Mouse (Mus musculus) MN1 (cell line): ENCODE measurements around the gene Scrn1.

Source experiments
- DNase-seq: peaks from one replicate; pipeline ENCODE4 v3.0.0-alpha.2; 2016; ENCODE audit warnings: low spot score

Gene Scrn1

GRCm38 (mm10) chr6:54565665-54566545 is at the start of gene Scrn1:
Gene Scrn1, minus strand, starts transcription at chr6:54566489.
- peak; percentile 62 for DNase-seq

GRCm38 (mm10) chr6:54606241-54606640 is 40.0 kb upstream of the Scrn1 start:
- no peak for DNase-seq

DNA sequence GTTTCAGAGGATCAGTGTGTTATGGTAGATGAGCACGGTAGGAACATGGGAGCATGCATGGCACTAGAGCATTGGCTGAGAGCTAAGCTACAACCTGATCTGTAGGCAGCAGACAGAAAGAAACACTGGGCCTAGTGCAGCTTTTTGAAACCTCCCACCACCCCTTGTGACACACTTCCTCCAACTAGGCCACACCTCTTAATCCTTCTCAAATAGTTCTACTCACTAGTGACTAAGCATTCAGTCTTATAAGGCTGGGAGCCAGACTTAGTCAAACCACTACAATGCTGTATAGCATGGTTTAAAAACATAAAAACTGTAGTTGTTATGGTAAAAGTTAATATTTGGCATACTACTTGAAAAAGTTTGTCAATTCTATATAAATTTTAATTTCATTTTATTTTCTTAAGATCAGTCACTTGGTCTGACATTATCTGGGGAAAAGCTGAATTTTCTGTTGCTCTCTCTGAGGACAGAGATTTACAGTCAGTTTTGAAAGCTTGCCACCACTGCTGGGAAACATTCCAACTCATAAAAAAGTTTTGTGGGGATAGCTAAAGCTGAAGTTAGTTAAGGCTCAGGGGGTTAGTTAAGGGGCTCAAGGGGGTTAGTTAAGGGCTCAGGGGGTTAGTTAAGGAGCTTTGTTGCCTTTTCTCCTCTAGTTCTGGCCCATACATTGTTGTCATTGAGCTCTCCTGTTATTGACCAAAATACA is 37.9 kb upstream of the Scrn1 start:
- DNase-seq, result no peak

DNA sequence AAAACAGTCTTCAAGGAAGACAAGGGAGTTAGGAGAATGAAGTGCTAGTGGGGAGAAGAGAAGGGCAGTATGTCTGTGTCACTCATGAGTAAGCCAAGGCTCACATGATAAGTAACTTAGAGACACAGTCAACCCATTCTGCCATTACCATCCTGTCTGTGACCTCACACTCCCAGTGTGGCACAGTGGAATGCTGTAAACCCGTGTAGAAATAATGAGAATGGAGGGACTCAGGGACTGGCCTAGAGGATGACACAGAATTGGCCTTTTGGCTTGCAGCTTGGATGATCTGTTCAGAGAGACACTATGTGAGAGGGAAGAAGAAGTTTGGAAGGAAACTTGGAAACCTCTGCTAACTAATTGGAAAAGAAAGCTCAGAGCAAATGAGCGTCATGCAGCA is 36.6 kb upstream of the Scrn1 start:
- no peak for DNase-seq

- DNase-seq, result no peak
Measured at GRCm38 (mm10) chr6:54600681-54601347, 34.5 kb upstream of the Scrn1 start.

GRCm38 (mm10) chr6:54597711-54598110 is 31.4 kb upstream of the Scrn1 start:
- DNase-seq, result no peak

DNA sequence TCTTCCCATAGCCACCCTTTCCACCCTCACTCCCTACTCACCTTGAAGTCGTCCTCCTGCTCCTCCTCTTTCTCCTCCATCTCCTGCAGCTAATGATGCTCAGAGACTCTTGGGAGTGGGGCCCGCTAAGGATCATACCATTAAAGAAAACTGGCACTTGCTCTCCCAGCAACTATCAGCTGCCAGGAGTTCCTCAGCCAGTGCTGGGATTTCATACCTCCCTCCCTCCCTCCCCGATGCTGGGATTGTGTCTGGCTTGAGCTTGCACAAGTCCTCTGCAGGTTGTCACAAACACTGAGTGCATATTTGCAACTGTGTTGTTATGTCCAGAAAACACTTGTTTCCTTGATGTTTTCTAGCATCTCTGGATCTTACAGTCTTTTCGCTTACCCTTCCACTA is 30.9 kb upstream of the Scrn1 start, which contains the start of gene Fkbp14:
Fkbp14 (minus strand) TSS at position 101 of the 400 bp plus-strand sequence.
- no peak for DNase-seq

DNA sequence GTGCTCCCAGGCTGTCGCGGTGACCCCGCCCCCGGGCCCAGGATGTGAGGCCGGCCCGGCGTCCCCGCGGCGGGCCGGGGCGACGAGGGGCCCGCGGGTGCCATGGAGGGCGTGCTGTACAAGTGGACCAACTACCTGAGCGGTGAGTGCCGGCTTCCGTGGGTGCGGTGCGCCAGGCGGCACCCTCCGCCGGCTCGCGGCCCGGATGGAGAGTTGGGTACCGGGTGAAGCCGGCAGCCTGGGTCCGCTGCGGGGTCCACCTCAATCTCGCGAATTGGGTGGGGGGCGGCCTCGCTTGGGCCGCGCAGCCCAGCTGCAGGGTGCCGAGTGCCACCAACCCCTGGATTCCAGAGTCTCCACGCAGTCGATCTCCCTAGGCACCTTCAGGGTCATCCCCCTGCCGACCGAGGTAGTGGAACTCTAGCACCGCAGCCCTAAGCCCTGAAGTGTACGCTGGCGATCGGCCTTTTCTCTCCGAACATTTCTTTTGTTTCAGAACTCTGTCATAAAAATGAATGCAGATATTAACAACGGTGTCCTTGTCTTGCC is 29.1 kb upstream of the Scrn1 start:
- DNase-seq, result no peak

- DNase-seq, result peak; percentile 92
Measured at GRCm38 (mm10) chr6:54594469-54595329, 28.4 kb upstream of the Scrn1 start, which contains the start of gene Plekha8. Gene Plekha8, plus strand, starts transcription at chr6:54595111.

- no peak for DNase-seq
Measured at GRCm38 (mm10) chr6:54593766-54594468, 27.6 kb upstream of the Scrn1 start.

DNA sequence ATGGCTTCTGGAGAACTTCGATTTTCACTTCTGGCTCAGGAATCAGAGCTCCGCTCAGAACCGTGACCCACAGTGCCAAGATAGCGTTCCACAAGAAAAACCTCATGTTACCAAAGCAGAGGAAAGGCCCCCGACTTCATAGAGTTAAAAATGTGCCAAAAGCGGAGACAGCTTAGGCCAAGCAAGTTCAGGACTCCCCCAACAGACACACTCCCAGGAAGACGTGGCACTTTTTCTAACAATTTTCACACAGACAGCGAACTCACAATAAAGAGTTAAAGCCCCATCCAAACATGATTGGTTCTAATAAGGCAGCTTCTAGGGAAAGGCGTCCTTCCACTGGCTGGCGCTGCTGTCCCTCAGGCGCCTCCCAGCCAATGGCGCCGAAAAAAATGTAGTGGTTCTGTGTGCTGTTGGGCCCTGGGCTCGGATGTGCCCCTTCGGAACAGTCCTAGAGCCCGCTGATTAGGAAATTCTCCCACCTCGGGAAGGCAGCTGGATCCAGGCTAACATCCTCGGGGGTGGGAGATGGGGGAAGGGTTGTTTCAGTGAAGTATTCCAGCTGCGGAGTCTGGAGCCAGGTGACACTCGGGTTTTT is 26.7 kb upstream of the Scrn1 start:
- DNase-seq, result peak; percentile 88

GRCm38 (mm10) chr6:54591778-54592177 is 25.5 kb upstream of the Scrn1 start:
- DNase-seq, result no peak

DNA sequence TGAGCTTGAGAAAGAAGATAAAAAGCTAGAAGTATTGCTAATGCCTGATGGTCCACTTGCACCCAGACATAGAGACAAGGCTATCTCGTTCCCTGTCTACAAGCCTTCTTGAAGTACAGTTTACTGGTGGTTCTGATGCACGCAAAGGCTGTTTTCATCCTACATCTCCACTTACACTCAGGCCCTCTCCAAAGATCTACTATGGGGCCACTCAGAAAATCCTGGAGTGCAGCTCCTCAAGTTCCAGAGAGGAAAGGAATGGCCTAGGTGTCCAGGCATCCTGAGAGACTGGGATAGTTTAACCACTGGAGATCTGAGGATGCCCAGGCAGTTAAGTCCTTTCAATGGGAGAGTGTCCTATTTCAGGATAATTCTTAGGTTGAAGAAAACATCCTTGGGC is 24.4 kb upstream of the Scrn1 start:
- no peak for DNase-seq

DNA sequence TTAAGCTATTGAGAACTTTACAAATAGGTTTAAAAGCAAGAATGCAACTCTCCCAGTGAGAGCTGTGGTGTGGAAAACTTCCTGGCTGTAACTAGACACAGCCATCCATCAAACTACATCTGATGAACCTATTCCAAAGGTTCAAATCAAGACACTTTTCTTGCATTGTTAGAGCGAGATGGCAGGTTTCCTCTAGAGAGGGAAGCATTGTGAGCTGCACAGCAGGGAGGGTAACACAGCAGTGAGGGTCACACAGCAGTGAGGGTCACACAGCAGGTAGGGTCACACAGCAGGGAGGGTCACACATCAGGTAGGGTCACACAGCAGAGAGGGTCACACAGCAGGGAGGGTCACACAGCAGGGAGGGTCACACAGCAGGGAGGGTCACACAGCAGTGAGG is 21.9 kb upstream of the Scrn1 start:
- DNase-seq, result no peak

GRCm38 (mm10) chr6:54587683-54588082 is 21.4 kb upstream of the Scrn1 start:
- no peak for DNase-seq

GRCm38 (mm10) chr6:54586911-54587310 is 20.6 kb upstream of the Scrn1 start:
- DNase-seq, result no peak

GRCm38 (mm10) chr6:54586175-54586574 is 19.9 kb upstream of the Scrn1 start:
- peak; percentile 38 for DNase-seq

DNA sequence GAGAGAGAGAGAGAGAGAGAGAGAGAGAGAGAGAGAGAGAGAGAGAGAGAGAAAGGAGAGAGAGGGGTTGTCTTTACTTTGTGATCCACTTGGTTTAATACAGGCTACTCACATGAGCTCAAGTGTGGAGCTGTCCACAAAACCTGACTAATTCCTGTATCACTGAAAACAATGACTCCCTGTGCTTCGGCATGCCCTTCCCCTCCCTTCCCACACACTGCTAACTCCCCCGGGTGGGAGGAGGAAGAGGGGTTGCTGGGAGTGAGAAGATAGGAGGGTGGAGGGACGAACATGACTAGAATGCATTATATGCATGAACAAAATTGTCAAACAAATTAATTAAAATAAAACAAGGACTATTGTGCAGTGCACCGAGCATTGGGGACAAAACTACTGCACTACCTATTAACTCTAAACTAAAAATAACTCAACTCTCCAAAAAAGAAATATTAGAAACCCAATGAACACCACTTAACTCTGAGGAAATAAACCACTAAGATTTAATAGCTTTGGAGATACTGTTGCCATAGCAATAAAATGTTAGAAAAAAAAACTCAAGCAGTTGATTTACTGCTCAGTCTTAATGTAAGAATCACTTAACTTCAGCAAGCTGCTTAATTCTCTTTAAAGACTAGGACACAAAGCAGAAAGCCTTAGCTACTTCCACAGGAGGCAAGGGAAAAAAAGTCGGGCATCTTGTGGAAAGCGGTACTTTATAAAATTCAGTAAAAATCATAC is 7.1 kb upstream of the Scrn1 start:
- DNase-seq, result no peak

- no peak for DNase-seq
Measured at GRCm38 (mm10) chr6:54569776-54570175, 3.5 kb upstream of the Scrn1 start.

DNA sequence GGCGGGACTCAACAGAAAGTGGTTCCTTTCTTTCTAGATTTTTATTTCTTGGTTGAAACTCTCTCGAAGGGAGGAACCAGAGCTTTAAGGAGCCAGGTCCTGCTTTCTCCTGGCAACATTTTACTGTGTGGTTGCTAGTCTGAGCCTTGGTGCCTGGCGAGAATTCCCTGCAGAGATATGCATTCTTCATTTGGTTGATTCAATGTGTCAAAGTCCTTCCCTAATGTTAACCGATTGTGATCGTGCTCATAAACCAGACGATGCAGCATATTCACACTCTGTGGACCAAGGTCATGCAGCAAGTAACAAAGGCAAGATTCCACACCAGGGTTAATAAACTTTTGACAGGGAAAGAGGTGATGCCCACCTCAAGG is 244 bp upstream of the Scrn1 start:
- DNase-seq, result peak; percentile 32
